9 mouse cellular contexts compared by ENCODE assay signal in the genomic region with DNA sequence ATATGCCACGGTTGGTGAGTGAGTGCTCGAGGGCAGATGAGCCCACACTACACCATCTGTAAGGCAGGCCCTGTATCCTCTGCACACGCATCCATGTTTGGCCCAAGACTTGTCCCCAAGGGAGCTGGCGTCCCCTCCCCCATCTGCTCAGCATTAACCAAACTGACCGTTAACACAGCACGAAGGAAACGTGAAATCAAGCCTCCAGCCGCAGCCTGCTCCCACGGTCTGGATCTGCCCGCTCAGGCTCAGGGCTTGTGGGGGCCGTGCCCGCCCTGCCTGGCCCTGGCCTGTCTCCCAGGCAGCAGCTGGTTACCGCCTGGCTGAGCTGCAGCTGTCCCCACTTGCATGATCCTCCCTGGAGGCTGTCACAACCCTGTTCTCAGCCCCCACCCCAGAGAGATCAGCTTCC. TPM values are rescaled to one million over a fixed set of nuclear protein-coding genes. Genes with fewer than 3 reads are reported as not detected.
A peak's percentile ranks its signal among the peaks of the same experiment; 100 is the strongest.
DNase-seq lines count a peak whose midpoint lies in the region; ATAC-seq and TF ChIP-seq lines count a peak whose summit lies in the region.
"Had no signal": no experiment of that assay in that cellular context is flagged by ENCODE, and none has a peak within 500 bp of the region (broad histone marks: within the 10 kb centered on the region; RNA-seq: fewer than 3 reads in every experiment).

No protein-coding gene starts in this region.

- TF ChIP-seq POLR2A in lung, adult 2 months (IDR thresholded peaks at IDR 0.05; ENCODE audit: borderline replicate concordance, extremely low read depth, low read depth, low read length), result no peak

- peak; percentile 55 to 69 for DNase-seq in lung, adult 18-20 months
- DNase-seq in lung, adult 2 months, result no peak
- peak; percentile 90 for DNase-seq in gastrocnemius, postnatal 25 days
- DNase-seq in kidney, adult 8-10 months, result peak; percentile 47 to 63
- peak; percentile 87 for DNase-seq in lung, postnatal 0 days (ENCODE audit: low spot score)
- peak; percentile 73 for DNase-seq in retina, embryonic 14.5 days (ENCODE audit: low spot score)
- no peak for DNase-seq in thymus, postnatal 25 days
- no peak for DNase-seq in cerebellum, adult 8-10 months

- H3K9ac ChIP-seq in lung, postnatal 0 days (replicated peaks; ENCODE audit: low read depth), result 0 out of 2 replicates have a peak overlapping the region, but pooled peaks have one; percentile 3

- H3K9me3 ChIP-seq in lung, postnatal 0 days (ENCODE audit: low read length), result no peaks in the 10 kb centered on the region

- H3K4me1 ChIP-seq in lung, adult 2 months (ENCODE audit: control insufficient read depth, insufficient read depth, low read length), result peaks cover 13% of the 10 kb centered on the region; the same call in 1 of the 2 replicates
- 0 out of 2 replicates have a peak, but pooled peaks cover 2% of the 10 kb centered on the region for H3K4me1 ChIP-seq in lung, postnatal 0 days (ENCODE audit: insufficient read depth, low read depth, low read length)

- TF ChIP-seq CTCF in lung, adult 2 months (IDR thresholded peaks at IDR 0.05; ENCODE audit: insufficient read depth, low read length), result no peak
- TF ChIP-seq CTCF in lung, postnatal 0 days (IDR thresholded peaks at IDR 0.05), result no peak

- no peak overlapping the region for H3K4me3 ChIP-seq in lung, adult 2 months (replicated peaks; ENCODE audit: extremely low read depth, low read depth, low read length)
- H3K4me3 ChIP-seq in lung, postnatal 0 days (ENCODE audit: low read depth, low read length), result no peak overlapping the region

- peak; percentile 85 for ATAC-seq in lung, postnatal 0 days

- H3K4me2 ChIP-seq in lung, postnatal 0 days (replicated peaks; ENCODE audit: low read depth, low read length), result no peak overlapping the region

- H3K27ac ChIP-seq in lung, postnatal 0 days (ENCODE audit: low read length), result peak overlapping the region; percentile 71

- no peaks in the 10 kb centered on the region for H3K27me3 ChIP-seq in lung, postnatal 0 days (replicated peaks; ENCODE audit: insufficient read depth, low read length)

- WGBS in lung, adult 2 months, result 68% methylated on average over 13 of the region's 13 CpGs
- WGBS in lung, postnatal 0 days, result 64% methylated on average over 13 of the region's 13 CpGs

- TF ChIP-seq EP300 in lung, postnatal 0 days (IDR thresholded peaks at IDR 0.05), result no peak; the same call in 1 of the 2 replicates

- H3K36me3 ChIP-seq in lung, postnatal 0 days (ENCODE audit: insufficient read depth, low read length), result no peaks in the 10 kb centered on the region

RNA-seq across cellular contexts. Expression of gene Fgfr4, which starts 16.5 kb away (rescaled TPM):
- polyA plus RNA-seq in lung, adult 2 months (2012; rRNA removed), result 63.3 TPM in 2 replicates
- 1 to 10 TPM; 2.4 to 3.1 TPM for total RNA-seq in gastrocnemius, postnatal 25 days (2021)
- 18.9 and 19.3 TPM in 2 replicates for polyA plus RNA-seq in lung, postnatal 0 days (2015; fragmentation: Nextera tagmentation; extraction: Ambion mirVana)

RNA-seq across cellular contexts. Expression of gene Gm17617, which starts 35.6 kb away (rescaled TPM):
- not detected in 2 replicates for polyA plus RNA-seq in lung, adult 2 months (2012; rRNA removed)
- not detected for total RNA-seq in gastrocnemius, postnatal 25 days (2021)
- not detected in 2 replicates for polyA plus RNA-seq in lung, postnatal 0 days (2015; fragmentation: Nextera tagmentation; extraction: Ambion mirVana)
- total RNA-seq: left cerebral cortex, postnatal 10 days had no signal

RNA-seq across cellular contexts. Expression of gene Nsd1, which starts 40.6 kb away (rescaled TPM):
- polyA plus RNA-seq in lung, adult 2 months (2012; rRNA removed), result 16.7 and 21.6 TPM in 2 replicates
- total RNA-seq in gastrocnemius, postnatal 25 days (2021), result 10 to 100 TPM; 46.0 to 51.2 TPM
- polyA plus RNA-seq in lung, postnatal 0 days (2015; fragmentation: Nextera tagmentation; extraction: Ambion mirVana), result 52.4 and 55.7 TPM in 2 replicates

Comparison
In these comparisons a context has a peak if more than half of its experiments do, and no peak if none do; other contexts are left out.
1. DNase-seq: peak in lung, adult 18-20 months (2 of 2), gastrocnemius, postnatal 25 days (single experiment), kidney, adult 8-10 months (2 of 2), lung, postnatal 0 days (single experiment) and retina, embryonic 14.5 days (single experiment); none in lung, adult 2 months (single experiment), thymus, postnatal 25 days (single experiment) and cerebellum, adult 8-10 months (single experiment).